Comparison of ENCODE assay signal across 11 mouse cellular contexts in the genomic region with DNA sequence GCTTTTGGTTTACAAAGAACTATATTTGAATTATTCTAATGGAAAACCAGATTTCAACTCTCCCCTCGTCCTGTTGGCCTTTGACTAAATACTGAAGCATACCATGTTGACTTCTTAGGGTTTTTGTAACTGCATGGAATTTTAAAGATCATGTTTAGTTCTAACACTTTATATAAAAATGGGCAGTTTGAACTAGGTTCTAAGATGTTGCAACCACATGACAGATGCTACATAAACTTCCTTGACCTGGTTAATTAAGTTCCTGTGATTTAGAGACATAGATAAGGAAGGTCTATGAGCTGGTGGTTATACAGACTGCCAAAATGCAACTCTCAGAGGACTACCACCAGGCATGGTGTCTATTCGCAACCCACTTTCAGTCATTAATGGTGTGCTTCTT. TPM values are rescaled to one million over a fixed set of nuclear protein-coding genes. Genes with fewer than 3 reads are reported as not detected.
DNase-seq lines count a peak whose midpoint lies in the region; ATAC-seq and TF ChIP-seq lines count a peak whose summit lies in the region.
"Had no signal": no experiment of that assay in that cellular context is flagged by ENCODE, and none has a peak within 500 bp of the region (broad histone marks: within the 10 kb centered on the region; RNA-seq: fewer than 3 reads in every experiment).

No protein-coding gene starts in this region.

- no peaks in the 10 kb centered on the region for H3K36me3 ChIP-seq in limb, embryonic 12.5 days
- H3K36me3 ChIP-seq in limb, embryonic 10.5 days, result no peaks in the 10 kb centered on the region
- H3K36me3 ChIP-seq in intestine, embryonic 16.5 days (ENCODE audit: control insufficient read depth, insufficient read depth, low read length), result no peaks in the 10 kb centered on the region
- no peaks in the 10 kb centered on the region for H3K36me3 ChIP-seq in neural tube, embryonic 14.5 days (ENCODE audit: control insufficient read depth, insufficient read depth, low read length)
- H3K36me3 ChIP-seq: lung, embryonic 15.5 days had no signal

- no peak for ATAC-seq in limb, embryonic 12.5 days (ENCODE audit: insufficient number of reproducible peaks, insufficient read depth, low FRiP score, low TSS enrichment, low read depth)
- no peak for ATAC-seq in intestine, embryonic 16.5 days
- ATAC-seq in neural tube, embryonic 14.5 days (ENCODE audit: low read depth), result no peak

- peak overlapping the region; percentile 85 for H3K4me3 ChIP-seq in gastrocnemius, adult 2 months
- H3K4me3 ChIP-seq in limb, embryonic 12.5 days (replicated peaks), result peak overlapping the region; percentile 78; the same call in 1 of the 2 replicates
- H3K4me3 ChIP-seq in limb, embryonic 10.5 days, result no peak overlapping the region
- peak overlapping the region; percentile 95 for H3K4me3 ChIP-seq in intestine, embryonic 16.5 days (ENCODE audit: low read length)
- peak overlapping the region; percentile 76; the same call in 1 of the 2 replicates for H3K4me3 ChIP-seq in neural tube, embryonic 14.5 days (ENCODE audit: low read depth, low read length)
- H3K4me3 ChIP-seq: lung, embryonic 15.5 days had no signal

- no peak for DNase-seq in gastrocnemius, adult 2 months
- no peak for DNase-seq in gastrocnemius, adult 8-10 months (ENCODE audit: low spot score in 2 of 2)
- DNase-seq in limb, embryonic 10.5 days (ENCODE audit: low spot score), result no peak
- no peak for DNase-seq in cerebellum, adult 11 months
- no peak for DNase-seq in retina, postnatal 1 day
- DNase-seq: cerebellum, adult 8-10 months; kidney, postnatal 25 days had no signal

- no peak for TF ChIP-seq CTCF in gastrocnemius, adult 2 months (IDR thresholded peaks at IDR 0.05)

- H3K9ac ChIP-seq in limb, embryonic 12.5 days (replicated peaks), result no peak overlapping the region
- H3K9ac ChIP-seq in intestine, embryonic 16.5 days (ENCODE audit: low read depth, low read length), result peak overlapping the region; percentile 65
- H3K9ac ChIP-seq in neural tube, embryonic 14.5 days (replicated peaks; ENCODE audit: low read depth, low read length), result no peak overlapping the region
- H3K9ac ChIP-seq: lung, embryonic 15.5 days had no signal

- no peaks in the 10 kb centered on the region for H3K9me3 ChIP-seq in limb, embryonic 12.5 days
- H3K9me3 ChIP-seq in limb, embryonic 10.5 days (replicated peaks), result no peaks in the 10 kb centered on the region
- no peaks in the 10 kb centered on the region for H3K9me3 ChIP-seq in intestine, embryonic 16.5 days (ENCODE audit: control insufficient read depth, low read length)
- H3K9me3 ChIP-seq in neural tube, embryonic 14.5 days (ENCODE audit: control insufficient read depth, low read length), result no peaks in the 10 kb centered on the region
- H3K9me3 ChIP-seq: lung, embryonic 15.5 days had no signal

- intact Hi-C loops in gastrocnemius, adult 2 months (cut with DNase I), result loop anchor here (5.0 to 10.0 kb wide), 2 partner anchors 35 to 198 kb away; no protein-coding TSS in a partner anchor

- H3K4me2 ChIP-seq in limb, embryonic 12.5 days, result peak overlapping the region; percentile 98
- peak overlapping the region; percentile 88 for H3K4me2 ChIP-seq in intestine, embryonic 16.5 days (ENCODE audit: low read depth, low read length)
- peak overlapping the region; percentile 89 for H3K4me2 ChIP-seq in neural tube, embryonic 14.5 days (ENCODE audit: low read depth, low read length)

- H3K27me3 ChIP-seq in limb, embryonic 12.5 days, result no peaks in the 10 kb centered on the region
- H3K27me3 ChIP-seq in limb, embryonic 10.5 days (ENCODE audit: low read depth, poor library complexity, severe bottlenecking), result peaks cover 7% of the 10 kb centered on the region; the same call in 1 of the 2 replicates
- H3K27me3 ChIP-seq in intestine, embryonic 16.5 days (replicated peaks; ENCODE audit: control insufficient read depth, insufficient read depth, low read length), result no peaks in the 10 kb centered on the region
- H3K27me3 ChIP-seq in neural tube, embryonic 14.5 days (ENCODE audit: control insufficient read depth, insufficient read depth, low read length), result no peaks in the 10 kb centered on the region
- H3K27me3 ChIP-seq: lung, embryonic 15.5 days had no signal

- H3K4me1 ChIP-seq in limb, embryonic 12.5 days (replicated peaks), result peaks cover 35% of the 10 kb centered on the region
- peaks cover 46% of the 10 kb centered on the region for H3K4me1 ChIP-seq in limb, embryonic 10.5 days
- peaks cover 8% of the 10 kb centered on the region for H3K4me1 ChIP-seq in intestine, embryonic 16.5 days (ENCODE audit: control insufficient read depth, insufficient read depth, low read length)
- 0 out of 2 replicates have a peak, but pooled peaks cover 8% of the 10 kb centered on the region for H3K4me1 ChIP-seq in neural tube, embryonic 14.5 days (ENCODE audit: control insufficient read depth, insufficient read depth, low read length)

- 0 out of 2 replicates have a peak overlapping the region, but pooled peaks have one; percentile 25 for H3K27ac ChIP-seq in gastrocnemius, adult 2 months
- H3K27ac ChIP-seq in limb, embryonic 12.5 days, result no peak overlapping the region
- H3K27ac ChIP-seq in limb, embryonic 10.5 days, result no peak overlapping the region
- H3K27ac ChIP-seq in intestine, embryonic 16.5 days (ENCODE audit: low read length), result peak overlapping the region; percentile 86
- H3K27ac ChIP-seq in neural tube, embryonic 14.5 days (ENCODE audit: low read depth, low read length), result no peak overlapping the region
- H3K27ac ChIP-seq: lung, embryonic 15.5 days had no signal

- WGBS in limb, embryonic 12.5 days, result 96% methylated on average over 2 of the region's 2 CpGs
- 89% methylated on average over 2 of the region's 2 CpGs for WGBS in limb, embryonic 10.5 days
- WGBS in intestine, embryonic 16.5 days, result 89% methylated on average over 2 of the region's 2 CpGs
- 86% methylated on average over 2 of the region's 2 CpGs for WGBS in neural tube, embryonic 14.5 days

RNA-seq across cellular contexts. Expression of a gene that starts 4.1 kb away (rescaled TPM):
- 10 to 100 TPM in 1 of 2 experiments, 1 to 10 TPM in 1; 8.4 to 10.4 TPM for total RNA-seq in gastrocnemius, adult 2 months (2021)
- total RNA-seq in gastrocnemius, adult 8-10 months (2022), result 1 to 10 TPM; 5.7 to 8.0 (median 7.4) TPM
- 5.8 and 6.0 TPM in 2 replicates for polyA plus RNA-seq in limb, embryonic 12.5 days (2016; fragmentation: Nextera tagmentation; extraction: Ambion mirVana)
- 2.7 and 3.5 TPM in 2 replicates for polyA plus RNA-seq in limb, embryonic 10.5 days (2016; fragmentation: Nextera tagmentation; extraction: Ambion mirVana)
- polyA plus RNA-seq in intestine, embryonic 16.5 days (2015; fragmentation: Nextera tagmentation; extraction: Ambion mirVana), result 11.2 and 15.4 TPM in 2 replicates
- 8.8 and 10.6 TPM in 2 replicates for polyA plus RNA-seq in neural tube, embryonic 14.5 days (2014; fragmentation: Nextera tagmentation; extraction: Ambion mirVana)

Comparison
In these comparisons a context has a peak if more than half of its experiments do, and no peak if none do; other contexts are left out.
1. H3K27ac ChIP-seq: peak in gastrocnemius, adult 2 months (single experiment) and intestine, embryonic 16.5 days (single experiment); none in limb, embryonic 12.5 days (single experiment), limb, embryonic 10.5 days (single experiment) and neural tube, embryonic 14.5 days (single experiment).
2. Peak in every context shown above with its lines, with median percentiles within 50 percentile points of each other: H3K4me2 ChIP-seq.